Mouse (Mus musculus) thymus, postnatal 36 days (tissue): Measurements from ENCODE around the gene Ptprk.

Source experiments
- DNase-seq, 2 experiments: peaks; one replicate each; pipeline ENCODE4 v3.0.0; 2022; ENCODE audit warnings: mixed read lengths in 2 of 2

The Ptprk gene

GRCm38 (mm10) chr10:28193630-28194029, 119.0 kb downstream of the Ptprk start:
- no peak for DNase-seq

- no peak for DNase-seq
Measured at GRCm38 (mm10) chr10:28200609-28201008, 126.0 kb downstream of the Ptprk start.

GRCm38 (mm10) chr10:28209394-28209793, 134.8 kb downstream of the Ptprk start:
- no peak for DNase-seq

- no peak for DNase-seq
Measured at GRCm38 (mm10) chr10:28212083-28212482, 137.5 kb downstream of the Ptprk start.

- DNase-seq = no peak
Measured at GRCm38 (mm10) chr10:28215153-28215552, 140.5 kb downstream of the Ptprk start.

- no peak for DNase-seq
Measured at GRCm38 (mm10) chr10:28223602-28224001, 149.0 kb downstream of the Ptprk start.

- no peak for DNase-seq
Measured at GRCm38 (mm10) chr10:28224376-28224775, 149.8 kb downstream of the Ptprk start.

GRCm38 (mm10) chr10:28225536-28226075, 151.0 kb downstream of the Ptprk start:
- DNase-seq = no peak

GRCm38 (mm10) chr10:28227732-28228131, 153.1 kb downstream of the Ptprk start:
- DNase-seq = no peak

GRCm38 (mm10) chr10:28228208-28228607, 153.6 kb downstream of the Ptprk start:
- no peak for DNase-seq

- DNase-seq = no peak
Measured at GRCm38 (mm10) chr10:28232273-28233167, 157.9 kb downstream of the Ptprk start.

GRCm38 (mm10) chr10:28249047-28249446, 174.4 kb downstream of the Ptprk start:
- no peak for DNase-seq

- no peak for DNase-seq
Measured at GRCm38 (mm10) chr10:28251385-28251784, 176.8 kb downstream of the Ptprk start.

- DNase-seq = no peak
Measured at GRCm38 (mm10) chr10:28260651-28261050, 186.0 kb downstream of the Ptprk start.

- no peak for DNase-seq
Measured at GRCm38 (mm10) chr10:28262159-28262558, 187.5 kb downstream of the Ptprk start.

- no peak for DNase-seq
Measured at GRCm38 (mm10) chr10:28263546-28263945, 188.9 kb downstream of the Ptprk start.

- DNase-seq = no peak
Measured at GRCm38 (mm10) chr10:28270273-28270672, 195.7 kb downstream of the Ptprk start.

- DNase-seq = no peak
Measured at GRCm38 (mm10) chr10:28271729-28272606, 197.3 kb downstream of the Ptprk start.

GRCm38 (mm10) chr10:28278757-28279156, 204.1 kb downstream of the Ptprk start:
- no peak for DNase-seq

GRCm38 (mm10) chr10:28297531-28297930, 222.9 kb downstream of the Ptprk start:
- DNase-seq = no peak

- no peak for DNase-seq
Measured at GRCm38 (mm10) chr10:28299207-28299606, 224.6 kb downstream of the Ptprk start.

- no peak for DNase-seq
Measured at GRCm38 (mm10) chr10:28303856-28304255, 229.2 kb downstream of the Ptprk start.

- no peak for DNase-seq
Measured at GRCm38 (mm10) chr10:28304292-28304875, 229.8 kb downstream of the Ptprk start.
